Mouse (Mus musculus): ENCODE results near the gene Dapk2. TPM values are rescaled to one million over a fixed set of nuclear protein-coding genes. Genes with fewer than 3 reads are reported as not detected.

Gene Dapk2
- total RNA-seq, 2 experiments from 2014 or later = 24.2 to 38.4 TPM

DNA sequence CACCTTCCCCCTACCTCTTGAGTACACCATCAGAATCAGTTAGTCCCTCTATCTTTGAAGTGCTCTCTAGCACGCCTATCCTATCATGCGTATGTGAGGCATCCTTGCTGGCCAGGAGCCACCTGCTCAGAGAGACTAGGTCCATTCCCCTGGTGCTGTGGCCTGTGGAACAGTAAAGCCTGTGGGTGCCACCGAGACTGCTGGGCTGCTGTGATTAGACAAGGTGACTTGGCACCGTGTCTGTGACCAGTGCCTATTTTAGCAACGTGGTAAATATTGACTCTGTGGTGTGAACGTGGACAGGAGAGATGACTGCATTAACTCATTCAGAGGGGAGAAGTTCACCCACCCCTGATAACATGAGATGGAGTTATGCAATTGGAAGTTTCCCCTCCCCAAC, 21.8 kb downstream of the Dapk2 start:
- intact Hi-C loops (cut with DNase I) = loop anchor here (5.0 kb wide), 1 partner anchor 1058 kb away; no protein-coding TSS in a partner anchor

GRCm38 (mm10) chr9:66181126-66181825, 23.3 kb downstream of the Dapk2 start:
- no peak for TF ChIP-seq CTCF (IDR thresholded peaks at IDR 0.05)
- intact Hi-C loops (cut with DNase I) = loop anchor here (5.0 kb wide), 1 partner anchor 1056 kb away; no protein-coding TSS in a partner anchor
- Histone ChIP-seq H3K4me3 (no peak overlapping the region), H3K27ac (peak overlapping the region; percentile 94)
- no peak for DNase-seq

More for the DNA sequence above, 21.8 kb downstream of the Dapk2 start:
- Histone ChIP-seq H3K27ac (peak overlapping the region; percentile 94), H3K4me3 (no peak overlapping the region)
- peak; percentile 64 for DNase-seq
- no peak for TF ChIP-seq CTCF (IDR thresholded peaks at IDR 0.05)

GRCm38 (mm10) chr9:66181826-66182678, 24.0 kb downstream of the Dapk2 start:
- Histone ChIP-seq H3K4me3 (no peak overlapping the region), H3K27ac (peak overlapping the region; percentile 94)
- no peak for DNase-seq
- intact Hi-C loops (cut with DNase I) = loop anchor here (5.0 kb wide), 1 partner anchor 1055 kb away; no protein-coding TSS in a partner anchor
- no peak for TF ChIP-seq CTCF (IDR thresholded peaks at IDR 0.05)

DNA sequence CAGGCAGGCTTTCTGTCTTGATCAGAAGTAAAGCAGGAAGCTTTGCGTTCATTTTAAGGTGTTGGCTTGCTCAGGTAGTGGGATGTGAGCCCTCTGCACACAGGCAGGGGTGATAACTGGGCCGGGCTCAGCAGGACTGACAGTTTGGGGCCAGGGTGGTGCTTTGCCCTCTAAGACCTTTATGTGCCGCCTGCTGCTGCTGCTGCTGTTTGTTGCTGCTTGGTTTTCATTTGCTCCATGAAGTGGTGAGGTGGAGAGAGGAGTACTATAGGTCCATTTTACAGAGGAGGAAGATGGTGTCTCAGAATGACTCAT, 24.6 kb downstream of the Dapk2 start:
- peak overlapping the region; percentile 94 for H3K27ac ChIP-seq
- no peak for DNase-seq
- intact Hi-C loops (cut with DNase I) = loop anchor here (5.0 kb wide), 1 partner anchor 1055 kb away; no protein-coding TSS in a partner anchor
- TF ChIP-seq CTCF (IDR thresholded peaks at IDR 0.05) = no peak
- H3K4me3 ChIP-seq = no peak overlapping the region

DNA sequence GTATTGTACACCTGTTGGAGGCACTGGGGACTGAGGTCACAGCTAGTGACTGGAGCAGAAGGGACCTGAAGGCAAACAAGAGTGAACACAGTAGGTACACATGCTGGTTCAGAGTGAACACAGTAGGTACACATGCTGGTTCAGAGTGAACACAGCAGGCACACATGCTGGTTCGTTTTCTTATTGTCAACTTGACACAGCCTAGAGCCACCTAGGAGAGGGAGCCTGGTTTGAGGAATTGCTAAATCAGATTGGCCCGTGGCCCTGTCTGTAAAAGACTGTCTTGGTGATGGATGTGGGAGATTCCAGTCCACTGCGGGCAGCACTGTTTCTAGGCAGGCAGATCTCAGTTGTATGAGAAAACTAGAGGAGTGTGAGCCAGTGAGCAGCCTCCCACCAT, 25.0 kb downstream of the Dapk2 start:
- peak; percentile 50 for DNase-seq
- intact Hi-C loops (cut with DNase I) = loop anchor here (5.0 kb wide), 1 partner anchor 1054 kb away; no protein-coding TSS in a partner anchor
- no peak overlapping the region for H3K4me3 ChIP-seq
- H3K27ac ChIP-seq = peak overlapping the region; percentile 94
- no peak for TF ChIP-seq CTCF (IDR thresholded peaks at IDR 0.05)

- DNase-seq = peak; percentile 74
- Histone ChIP-seq H3K27ac (peak overlapping the region; percentile 94), H3K4me3 (peak overlapping the region; percentile 57)
- no peak for TF ChIP-seq CTCF (IDR thresholded peaks at IDR 0.05)
- intact Hi-C loops (cut with DNase I) = loop anchor here (5.0 kb wide), 1 partner anchor 1053 kb away; no protein-coding TSS in a partner anchor
Observed at GRCm38 (mm10) chr9:66184572-66184971, 26.5 kb downstream of the Dapk2 start.

DNA sequence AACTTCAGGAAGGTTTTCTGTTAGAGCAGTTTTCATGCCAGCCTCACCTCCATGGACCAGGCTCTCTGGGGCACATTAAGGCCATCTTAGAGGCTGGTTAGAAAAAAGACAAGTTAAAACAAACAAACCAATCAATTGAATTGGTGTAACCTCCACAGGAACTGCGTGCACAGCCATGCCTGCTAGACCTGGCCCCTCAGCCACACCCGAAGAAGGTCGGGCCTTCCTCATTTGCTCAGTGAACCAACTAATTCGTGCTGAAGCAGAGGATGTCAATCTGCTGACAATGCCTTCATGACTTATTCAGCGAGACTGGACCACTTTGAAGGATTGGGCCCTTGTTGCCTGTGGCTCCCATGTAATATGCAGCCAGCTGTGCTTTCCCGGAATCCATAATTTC, 28.4 kb downstream of the Dapk2 start:
- intact Hi-C loops (cut with DNase I) = no loop called here
- no peak overlapping the region for H3K27ac ChIP-seq
- TF ChIP-seq CTCF (IDR thresholded peaks at IDR 0.05) = no peak
- DNase-seq = no peak
- no peak overlapping the region for H3K4me3 ChIP-seq

DNA sequence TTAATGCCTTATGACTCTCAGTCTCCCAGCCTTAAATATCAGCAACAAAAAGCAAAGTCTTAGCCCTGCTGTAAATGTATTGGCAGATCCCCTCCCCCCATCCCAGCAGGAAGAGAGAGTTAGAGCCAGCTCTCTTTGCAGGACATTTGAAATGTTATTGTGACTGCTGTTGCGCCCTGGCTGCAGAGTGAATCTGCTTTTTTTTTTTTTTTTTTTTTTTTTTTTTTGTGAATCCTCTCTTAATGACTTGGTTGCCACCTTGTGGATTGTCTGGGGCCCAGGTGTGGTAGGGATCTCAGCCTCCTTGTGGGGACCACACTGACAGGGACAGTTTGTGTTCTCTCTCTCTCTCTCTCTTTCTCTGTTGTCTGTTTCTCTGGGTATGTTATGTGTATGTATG, 31.0 kb downstream of the Dapk2 start:
- H3K4me3 ChIP-seq = no peak overlapping the region
- H3K27ac ChIP-seq = peak overlapping the region; percentile 40; the same call in 1 of the 2 replicates
- TF ChIP-seq CTCF (IDR thresholded peaks at IDR 0.05) = peak; percentile 17; the same call in 1 of the 2 replicates
- DNase-seq = no peak
- intact Hi-C loops (cut with DNase I) = no loop called here

DNA sequence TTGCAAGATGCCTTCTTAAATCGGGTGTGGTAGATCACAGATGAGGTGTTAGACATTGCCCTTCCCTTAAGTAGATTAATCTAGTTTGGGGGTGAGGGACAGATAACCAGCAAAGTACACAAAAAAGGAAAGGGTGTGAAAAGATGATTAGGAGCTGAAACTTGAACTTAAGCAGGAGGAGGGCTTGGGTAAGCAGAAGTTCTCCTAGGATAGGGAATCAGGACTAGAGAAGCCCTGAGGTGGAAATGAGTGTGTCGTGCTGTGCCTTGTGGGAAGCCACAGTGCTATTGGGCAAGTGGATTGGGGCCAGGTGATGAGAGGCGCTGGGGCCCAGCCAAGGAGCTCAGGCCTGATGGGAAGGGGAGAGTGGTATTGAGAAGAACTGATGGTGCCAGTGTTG, 36.0 kb downstream of the Dapk2 start:
- DNase-seq = no peak
- no peak overlapping the region for H3K4me3 ChIP-seq
- intact Hi-C loops (cut with DNase I) = no loop called here
- TF ChIP-seq CTCF (IDR thresholded peaks at IDR 0.05) = no peak
- H3K27ac ChIP-seq = no peak overlapping the region

DNA sequence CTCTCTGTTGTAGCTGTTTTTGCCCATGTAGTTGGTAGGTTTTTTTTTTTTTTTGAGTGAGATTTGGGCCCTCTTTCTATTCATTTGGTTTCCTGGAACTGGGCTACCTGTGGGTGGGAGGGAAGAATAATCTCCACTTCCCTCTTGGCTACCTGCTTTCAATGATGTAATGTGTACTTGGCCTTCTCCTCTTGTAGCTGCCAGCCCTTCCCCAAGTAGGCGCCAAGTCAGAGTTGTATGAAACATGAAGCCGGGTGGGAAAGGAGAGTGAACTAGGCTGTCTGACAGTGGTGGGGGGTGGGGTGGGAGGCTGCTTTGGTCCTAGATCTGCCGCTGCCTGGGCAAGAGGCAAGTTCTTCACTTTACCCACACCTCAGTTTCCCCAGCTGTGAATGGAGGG, 38.5 kb downstream of the Dapk2 start:
- H3K4me3 ChIP-seq = peak overlapping the region; percentile 37
- TF ChIP-seq CTCF (IDR thresholded peaks at IDR 0.05) = no peak
- H3K27ac ChIP-seq = peak overlapping the region; percentile 71
- intact Hi-C loops (cut with DNase I) = loop anchor here (5.0 kb wide), 1 partner anchor 34 kb away; no protein-coding TSS in a partner anchor
- peak; percentile 73 for DNase-seq

- intact Hi-C loops (cut with DNase I) = loop anchor here (5.0 kb wide), 1 partner anchor 36 kb away; no protein-coding TSS in a partner anchor
- H3K27ac ChIP-seq = peak overlapping the region; percentile 24; the same call in 1 of the 2 replicates
- H3K4me3 ChIP-seq = no peak overlapping the region
- no peak for DNase-seq
- no peak for TF ChIP-seq CTCF (IDR thresholded peaks at IDR 0.05)
Observed at GRCm38 (mm10) chr9:66198533-66198932, 40.5 kb downstream of the Dapk2 start.

DNA sequence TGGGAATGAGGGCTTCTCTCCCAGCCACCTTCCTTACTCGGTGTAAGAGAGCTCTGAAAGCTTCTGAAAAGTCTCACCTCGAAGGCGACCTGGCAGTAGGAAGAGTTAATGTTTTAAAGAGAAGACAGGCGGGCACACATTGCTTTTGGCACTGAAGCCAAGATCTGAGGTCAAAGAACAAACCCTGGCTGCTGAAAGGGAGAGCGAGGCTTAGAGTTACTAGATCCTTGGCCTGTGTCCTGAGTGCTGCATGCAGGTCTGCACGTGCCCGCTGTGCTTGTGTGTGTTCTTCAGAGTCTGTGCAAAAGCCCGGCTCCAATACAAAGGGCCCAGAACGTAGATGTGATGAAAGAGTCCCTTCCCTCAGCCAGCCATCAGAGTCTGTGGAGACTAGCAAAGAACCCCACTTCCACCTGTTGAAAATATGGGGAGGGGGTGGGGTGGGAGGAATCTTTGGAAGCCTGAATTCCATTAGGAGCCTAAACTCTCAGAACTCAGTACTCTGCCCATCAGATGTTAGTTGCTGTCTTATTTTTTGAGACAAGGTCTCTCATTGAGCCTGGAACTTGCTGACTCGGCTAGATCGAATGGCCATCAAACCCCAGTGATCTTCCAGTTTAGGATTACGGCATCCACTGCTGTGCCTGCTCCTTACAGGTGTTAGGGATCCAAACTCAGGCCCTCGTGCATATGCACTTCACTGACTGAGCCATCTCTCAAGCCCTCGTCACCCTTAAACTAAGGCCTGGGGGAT, 41.8 kb downstream of the Dapk2 start:
- intact Hi-C loops (cut with DNase I) = loop anchor here (5.0 kb wide), 1 partner anchor 38 kb away; no protein-coding TSS in a partner anchor
- no peak overlapping the region for H3K4me3 ChIP-seq
- DNase-seq = peak; percentile 46
- TF ChIP-seq CTCF (IDR thresholded peaks at IDR 0.05) = no peak
- H3K27ac ChIP-seq = peak overlapping the region; percentile 65

Measured in gastrocnemius, adult 2 months (tissue).